Mouse (Mus musculus): ENCODE measurements at regions not wholly inside any gene's neighbourhood (a gene's known extent, or its start where the extent isn't known, plus 50 kb on each side); places are given as distances from the start of the nearest gene placed in this dataset.

DNA sequence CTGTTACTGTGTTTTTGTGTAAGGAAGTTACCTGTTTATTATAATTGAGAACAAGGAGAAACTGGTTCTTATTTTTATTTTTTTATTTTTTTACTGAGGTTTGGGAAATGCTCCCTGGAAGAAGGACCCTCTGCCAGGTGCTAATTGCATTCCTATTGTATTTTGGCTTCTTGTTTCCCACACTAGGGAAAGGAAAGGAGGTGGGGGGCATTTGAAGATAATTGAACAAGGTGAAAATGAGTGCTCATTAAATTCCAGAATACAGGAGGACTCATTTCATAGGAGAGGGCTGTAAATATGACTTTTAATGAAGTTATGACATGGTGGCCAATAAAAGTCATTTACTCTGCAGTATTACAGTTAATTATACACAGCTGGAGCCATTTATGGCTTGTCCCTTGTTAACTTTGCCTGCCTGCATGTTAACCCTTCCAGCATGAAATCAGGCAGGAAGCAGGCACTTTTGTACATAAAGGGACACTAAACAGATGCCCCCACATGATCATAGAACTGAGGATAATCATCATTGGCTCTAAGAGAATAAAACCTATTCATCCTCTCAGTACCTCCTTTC is 430.3 kb downstream of the Poteg start:
- TF ChIP-seq MAFK (IDR thresholded peaks at IDR 0.05; ENCODE audit: insufficient replicate concordance, low read length) = no peak
- TF ChIP-seq SIN3A (IDR thresholded peaks at IDR 0.05; ENCODE audit: low read length) = no peak
- no peak for TF ChIP-seq MEF2A (IDR thresholded peaks at IDR 0.05; ENCODE audit: borderline replicate concordance, low read depth, low read length)
- TF ChIP-seq NELFE (IDR thresholded peaks at IDR 0.05; ENCODE audit: low read depth, low read length) = no peak
- TF ChIP-seq JUND (conservative IDR thresholded peaks at IDR 0.05; ENCODE audit: low read depth, low read length) = no peak
- no peak for TF ChIP-seq USF2 (conservative IDR thresholded peaks at IDR 0.05; ENCODE audit: low read depth, low read length)
- no peak for TF ChIP-seq ZC3H11A (IDR thresholded peaks at IDR 0.05; ENCODE audit: low read depth, low read length)
- H3K27me3 ChIP-seq (replicated peaks) = no peaks in the 10 kb centered on the region
- H3K79me2 ChIP-seq (replicated peaks; ENCODE audit: control insufficient read depth, extremely low read depth, insufficient read depth, poor library complexity, severe bottlenecking) = no peaks in the 10 kb centered on the region
- no peaks in the 10 kb centered on the region for H3K36me3 ChIP-seq (replicated peaks in 1 of 2; ENCODE audit: control insufficient read depth in 1 of 2, insufficient read depth in 1 of 2, low read length in 1 of 2)
- dilution Hi-C loops (cut with MboI; ENCODE audit: extremely low pct_ligation_motif_present, extremely low pct_unique_long_range_greater_than_20kb, low sequenced_read_pairs) = no loop called here
- no peak for DNase-seq (ENCODE audit: extremely low read depth)
- no peak overlapping the region for H3K9ac ChIP-seq (ENCODE audit: insufficient read depth, low read depth)
- in situ Hi-C loops (cut with MboI; ENCODE audit: low pct_ligation_motif_present, low pct_unique_long_range_greater_than_20kb, low sequenced_read_pairs) = no loop called here
- H3K4me1 ChIP-seq (ENCODE audit: control insufficient read depth in 1 of 2, insufficient read depth in 2 of 2) = no peaks in the 10 kb centered on the region
- peaks cover 50% of the 10 kb centered on the region for H3K9me3 ChIP-seq (replicated peaks; ENCODE audit: low read length)
- no peak overlapping the region for H3K4me2 ChIP-seq (ENCODE audit: insufficient read depth, low read depth, poor library complexity, severe bottlenecking)
- no peak overlapping the region for H3K27ac ChIP-seq (ENCODE audit: insufficient read depth, low read depth)
- H3K4me3 ChIP-seq (replicated peaks in 1 of 3; ENCODE audit: low read depth in 2 of 3, low read length in 2 of 3, poor library complexity in 1 of 3) = no peak overlapping the region

DNA sequence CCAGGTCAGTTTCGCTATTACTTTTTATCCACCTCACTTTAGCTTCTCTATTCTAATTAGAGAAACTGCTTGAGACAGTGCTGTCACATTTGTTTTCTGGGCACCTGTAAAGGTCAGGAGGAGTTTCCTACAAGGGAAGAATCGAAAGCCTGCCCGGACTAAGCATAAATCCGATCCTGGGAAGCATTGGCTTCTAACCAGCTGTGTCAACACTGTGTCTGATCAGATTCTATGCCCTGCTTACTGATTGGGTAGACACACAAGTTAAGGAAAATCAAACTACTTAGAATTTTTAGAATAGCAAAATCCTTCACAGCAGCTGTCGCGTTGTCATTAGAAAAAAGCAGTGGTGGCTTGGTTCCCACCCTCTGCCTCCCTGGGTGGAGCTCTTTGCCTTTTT is 441.8 kb downstream of the Poteg start:
- Histone ChIP-seq H3K4me3 (replicated peaks in 1 of 3; ENCODE audit: low read depth in 2 of 3, low read length in 2 of 3, poor library complexity in 1 of 3) (no peak overlapping the region), H3K36me3 (replicated peaks in 1 of 2; ENCODE audit: control insufficient read depth in 1 of 2, insufficient read depth in 1 of 2, low read length in 1 of 2) (no peaks in the 10 kb centered on the region), H3K9ac (ENCODE audit: insufficient read depth, low read depth) (no peak overlapping the region), H3K4me2 (ENCODE audit: insufficient read depth, low read depth, poor library complexity, severe bottlenecking) (no peak overlapping the region), H3K9me3 (replicated peaks; ENCODE audit: low read length) (peaks cover 36% of the 10 kb centered on the region), H3K4me1 (ENCODE audit: control insufficient read depth in 1 of 2, insufficient read depth in 2 of 2) (no peaks in the 10 kb centered on the region), H3K27ac (ENCODE audit: insufficient read depth, low read depth) (no peak overlapping the region), H3K27me3 (replicated peaks) (no peaks in the 10 kb centered on the region), H3K79me2 (replicated peaks; ENCODE audit: control insufficient read depth, extremely low read depth, insufficient read depth, poor library complexity, severe bottlenecking) (no peaks in the 10 kb centered on the region)
- dilution Hi-C loops (cut with MboI; ENCODE audit: extremely low pct_ligation_motif_present, extremely low pct_unique_long_range_greater_than_20kb, low sequenced_read_pairs) (no loop called here), in situ Hi-C loops (cut with MboI; ENCODE audit: low pct_ligation_motif_present, low pct_unique_long_range_greater_than_20kb, low sequenced_read_pairs) (no loop called here)
- TF ChIP-seq MEF2A (IDR thresholded peaks at IDR 0.05; ENCODE audit: borderline replicate concordance, low read depth, low read length) = no peak
- no peak for TF ChIP-seq USF1 (IDR thresholded peaks at IDR 0.05; ENCODE audit: low read depth, low read length)
- TF ChIP-seq TBP (conservative IDR thresholded peaks at IDR 0.05; ENCODE audit: low read depth, low read length) = no peak
- DNase-seq (ENCODE audit: extremely low read depth) = no peak

DNA sequence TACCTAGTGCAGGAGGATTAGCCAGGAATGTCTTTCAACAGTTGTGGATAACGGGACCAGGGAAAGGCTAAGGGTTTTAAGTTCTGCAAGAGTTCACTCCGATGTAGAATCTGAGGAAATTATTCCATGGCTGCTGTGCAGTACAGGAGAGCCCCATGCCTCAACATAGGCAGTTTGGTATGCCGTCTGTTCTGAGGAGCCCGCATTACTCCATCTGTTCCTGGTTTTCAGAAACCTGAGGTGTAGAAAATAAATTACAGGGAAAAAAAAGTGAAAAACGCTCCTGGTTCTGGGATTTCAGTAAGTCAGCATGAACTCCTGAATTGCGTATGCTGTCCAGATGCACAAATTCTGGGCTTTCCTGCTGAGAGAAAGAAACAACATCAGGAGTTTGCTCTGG is 446.9 kb downstream of the Poteg start:
- in situ Hi-C loops (cut with MboI; ENCODE audit: low pct_ligation_motif_present, low pct_unique_long_range_greater_than_20kb, low sequenced_read_pairs) = no loop called here
- no peaks in the 10 kb centered on the region for H3K79me2 ChIP-seq (replicated peaks; ENCODE audit: control insufficient read depth, extremely low read depth, insufficient read depth, poor library complexity, severe bottlenecking)
- no peak overlapping the region for H3K27ac ChIP-seq (ENCODE audit: insufficient read depth, low read depth)
- H3K4me3 ChIP-seq (replicated peaks in 1 of 3; ENCODE audit: low read depth in 2 of 3, low read length in 2 of 3, poor library complexity in 1 of 3) = no peak overlapping the region
- H3K36me3 ChIP-seq (replicated peaks in 1 of 2; ENCODE audit: control insufficient read depth in 1 of 2, insufficient read depth in 1 of 2, low read length in 1 of 2) = no peaks in the 10 kb centered on the region
- no peak overlapping the region for H3K4me2 ChIP-seq (ENCODE audit: insufficient read depth, low read depth, poor library complexity, severe bottlenecking)
- H3K27me3 ChIP-seq (replicated peaks) = no peaks in the 10 kb centered on the region
- H3K9me3 ChIP-seq (replicated peaks; ENCODE audit: low read length) = peaks cover 38% of the 10 kb centered on the region
- dilution Hi-C loops (cut with MboI; ENCODE audit: extremely low pct_ligation_motif_present, extremely low pct_unique_long_range_greater_than_20kb, low sequenced_read_pairs) = no loop called here
- no peaks in the 10 kb centered on the region for H3K4me1 ChIP-seq (ENCODE audit: control insufficient read depth in 1 of 2, insufficient read depth in 2 of 2)
- TF ChIP-seq ELF1 (IDR thresholded peaks at IDR 0.05; ENCODE audit: low read depth, low read length) (no peak), SIN3A (IDR thresholded peaks at IDR 0.05; ENCODE audit: low read length) (no peak), MEF2A (IDR thresholded peaks at IDR 0.05; ENCODE audit: borderline replicate concordance, low read depth, low read length) (no peak), POLR2AphosphoS2 (IDR thresholded peaks at IDR 0.05; ENCODE audit: low read depth, low read length) (no peak), TCF12 (IDR thresholded peaks at IDR 0.05; ENCODE audit: low read depth, low read length) (no peak), EP300 (IDR thresholded peaks at IDR 0.05; ENCODE audit: low read length) (no peak), NELFE (IDR thresholded peaks at IDR 0.05; ENCODE audit: low read depth, low read length) (no peak), KAT2A (IDR thresholded peaks at IDR 0.05; ENCODE audit: insufficient replicate concordance, low read length) (no peak), NRF1 (IDR thresholded peaks at IDR 0.05; ENCODE audit: low read depth, low read length) (no peak), RCOR1 (conservative IDR thresholded peaks at IDR 0.05; ENCODE audit: low read depth, low read length) (no peak), ZC3H11A (IDR thresholded peaks at IDR 0.05; ENCODE audit: low read depth, low read length) (no peak), GABPA (IDR thresholded peaks at IDR 0.05; ENCODE audit: insufficient replicate concordance, low read depth, low read length) (no peak), BHLHE40 (IDR thresholded peaks at IDR 0.05; ENCODE audit: low read depth, low read length) (no peak), ETS1 (conservative IDR thresholded peaks at IDR 0.05; ENCODE audit: low read depth, low read length) (no peak), IRF4 (IDR thresholded peaks at IDR 0.05; ENCODE audit: low read depth, low read length) (no peak), JUN (IDR thresholded peaks at IDR 0.05; ENCODE audit: insufficient read depth, low read depth, low read length) (no peak), USF1 (IDR thresholded peaks at IDR 0.05; ENCODE audit: low read depth, low read length) (no peak), MAZ (IDR thresholded peaks at IDR 0.05; ENCODE audit: low read depth, low read length) (no peak)
- no peak overlapping the region for H3K9ac ChIP-seq (ENCODE audit: insufficient read depth, low read depth)
- no peak for DNase-seq (ENCODE audit: extremely low read depth)
